Mouse (Mus musculus) midbrain, embryonic 10.5 days (tissue): ENCODE results near the gene Trib3. TPM values are rescaled to one million over a fixed set of nuclear protein-coding genes. Genes with fewer than 3 reads are reported as not detected.

Experiments used
- DNase-seq: peaks from one replicate; pipeline ENCODE4 v3.0.0-alpha.2; 2017; ENCODE audit warnings: low spot score
- H3K27ac ChIP-seq: fragments of 300-500 bp; sonication (generic); replicated peaks from 2 replicates; pipeline ENCODE4 v1.5.1; 2016; ENCODE audit warnings: mild to moderate bottlenecking
- H3K27me3 ChIP-seq: fragments of 300-500 bp; sonication (generic); 2 replicates; pipeline ENCODE4 v1.6.1; 2016; ENCODE audit warnings: low read depth, mild to moderate bottlenecking; ENCODE audit not compliant: poor library complexity, severe bottlenecking
- H3K36me3 ChIP-seq: fragments of 300-500 bp; sonication (generic); 2 replicates; pipeline ENCODE4 v1.6.1; 2016; ENCODE audit warnings: mild to moderate bottlenecking, moderate library complexity
- H3K4me1 ChIP-seq: fragments of 300-500 bp; sonication (generic); 2 replicates; pipeline ENCODE4 v1.6.1; 2016
- H3K4me3 ChIP-seq: fragments of 300-500 bp; sonication (generic); 2 replicates; pipeline ENCODE4 v1.5.1; 2016; ENCODE audit warnings: mild to moderate bottlenecking, moderate library complexity
- H3K9me3 ChIP-seq: fragments of 300-500 bp; sonication (generic); replicated peaks from 2 replicates; pipeline ENCODE4 v1.6.1; 2016; ENCODE audit warnings: mild to moderate bottlenecking
- WGBS: fragments of 180-500 bp; shearing (Covaris S2); methylation state at CpG from one replicate; pipeline ENCODE4 v1.1.7; 2016; 5-methylcytosine and 5-hydroxymethylcytosine counted together
- polyA plus RNA-seq: library from polyadenylated mRNA; unstranded; fragments of >200 nt; fragmentation: Nextera tagmentation; extraction: Ambion mirVana; gene quantifications from 2 replicates; pipeline ENCODE4 v1.2.1, GENCODE M21; 2016

The Trib3 gene
- 2.2 and 2.8 TPM in 2 replicates for polyA plus RNA-seq

DNA sequence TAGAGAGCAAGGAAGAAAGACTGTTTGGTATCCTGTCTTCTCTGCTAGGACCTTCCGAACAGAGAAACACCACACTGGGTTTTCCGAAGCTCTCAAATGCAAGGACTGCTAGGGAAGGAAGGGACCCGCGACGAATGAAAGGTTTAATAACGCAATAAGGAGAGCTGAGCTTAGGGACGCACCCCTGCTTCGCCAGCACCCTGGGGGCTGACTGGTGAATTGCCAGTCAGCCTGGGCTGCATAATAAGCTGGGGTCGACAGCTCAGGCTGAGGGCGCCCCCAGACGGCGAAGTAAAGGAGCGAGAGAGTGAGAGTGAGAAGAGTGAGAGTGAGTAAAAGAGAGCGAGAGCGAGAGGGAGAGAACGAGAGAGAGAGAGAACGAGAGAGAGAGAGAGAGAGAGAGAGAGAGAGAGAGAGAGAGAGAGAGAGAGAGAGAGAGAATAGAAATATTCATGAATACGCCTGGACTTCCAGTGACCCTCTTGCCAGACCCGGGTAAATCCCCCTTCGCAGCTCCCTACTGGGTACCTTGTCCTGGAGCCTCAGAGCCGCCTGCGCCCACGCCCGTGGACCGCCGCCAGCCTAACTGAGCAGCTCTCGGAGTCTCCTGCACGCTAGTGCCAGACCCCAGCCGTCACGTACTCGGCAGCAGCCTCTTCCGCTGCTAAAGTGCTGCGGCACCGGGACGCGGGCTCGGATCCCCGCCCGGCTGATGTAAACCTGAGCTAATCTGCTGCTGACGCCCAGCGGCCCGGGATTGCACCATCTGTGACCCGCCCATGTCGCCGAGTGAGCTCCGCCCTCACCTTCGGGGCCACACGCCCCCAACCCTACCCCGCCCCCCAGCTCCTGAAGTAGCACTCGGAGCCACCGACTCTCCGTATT lies at the start of gene Trib3:
TSS of gene Trib3 (minus strand) at position 704 of the 885 bp plus-strand sequence.
- H3K4me3 ChIP-seq, result peak within 1 kb of the TSS; percentile 67
- under 1% methylated on average over 52 of the region's 52 CpGs for WGBS
- DNase-seq, result peak; percentile 78
- H3K27ac ChIP-seq, result peak within 1 kb of the TSS; percentile 63
- H3K36me3 ChIP-seq, result no peaks in the 10 kb centered on the region
- no peaks in the 10 kb centered on the region for H3K9me3 ChIP-seq
- H3K4me1 ChIP-seq, result peaks cover 18% of the 10 kb centered on the region
- peaks cover 38% of the 10 kb centered on the region for H3K27me3 ChIP-seq

DNA sequence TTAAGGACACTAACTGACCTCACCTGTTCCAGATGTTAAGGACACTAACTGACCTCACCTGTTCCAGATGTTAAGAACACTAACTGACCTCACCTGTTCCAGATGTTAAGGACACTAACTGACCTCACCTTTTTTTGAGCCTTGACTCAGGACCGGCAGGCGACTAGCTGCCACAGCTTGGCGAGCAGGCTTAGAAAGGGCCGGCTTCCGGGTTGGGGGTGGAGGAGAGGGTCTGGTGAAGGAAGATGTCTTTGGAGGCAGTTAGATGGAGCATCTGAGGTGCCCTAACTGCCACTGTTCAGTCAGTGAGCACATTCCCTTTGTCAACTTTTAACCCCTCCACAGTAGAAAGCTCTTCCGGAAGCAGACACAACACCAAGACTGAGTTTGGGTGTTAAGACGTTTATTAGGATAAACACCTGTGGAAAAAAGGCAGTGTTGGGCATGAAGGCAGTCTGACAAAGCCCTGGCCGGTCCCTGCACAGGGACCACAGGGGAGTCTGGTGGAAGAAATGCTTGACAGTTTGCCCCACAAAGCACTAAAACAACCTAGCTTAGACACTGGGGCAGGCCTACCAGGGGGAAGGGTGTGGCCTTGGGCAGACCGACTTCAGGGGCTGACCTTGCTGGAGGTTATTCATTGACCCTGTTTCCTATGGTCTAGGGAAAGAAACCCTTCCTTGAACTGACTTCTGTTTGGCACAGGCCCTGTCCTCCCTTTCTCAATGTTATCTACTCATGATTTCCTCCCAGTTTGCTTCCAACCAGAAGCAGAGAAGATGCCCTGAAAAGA lies 49.6 kb upstream of the Trib3 start:
- WGBS, result 53% methylated on average over 9 of the region's 9 CpGs
- H3K4me1 ChIP-seq, result peaks cover 42% of the 10 kb centered on the region
- H3K9me3 ChIP-seq, result no peaks in the 10 kb centered on the region
- no peak for DNase-seq
- no peaks in the 10 kb centered on the region for H3K27me3 ChIP-seq
- H3K36me3 ChIP-seq, result peaks cover 12% of the 10 kb centered on the region
- H3K27ac ChIP-seq, result no peak overlapping the region
- H3K4me3 ChIP-seq, result peak overlapping the region; percentile 71; the same call in 1 of the 2 replicates

DNA sequence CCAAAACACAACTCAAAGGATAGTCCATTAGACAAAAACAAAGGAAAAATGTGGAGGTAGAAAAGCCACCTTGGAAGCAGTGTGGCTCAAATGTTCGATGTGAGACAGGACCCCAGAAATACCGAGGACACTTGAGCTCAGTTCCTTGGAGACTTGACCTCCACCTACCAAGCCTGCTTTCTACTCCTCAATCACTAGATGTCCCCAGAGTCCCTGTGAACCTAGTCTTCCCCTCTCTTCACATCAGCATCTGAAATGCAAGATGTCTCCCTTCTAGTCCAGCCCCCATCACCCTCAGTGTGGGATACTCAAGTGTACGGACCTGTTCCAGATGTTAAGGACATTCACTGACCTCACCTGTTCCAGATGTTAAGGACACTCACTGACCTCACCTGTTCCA lies 49.0 kb upstream of the Trib3 start:
- Histone ChIP-seq H3K27ac (no peak overlapping the region), H3K4me1 (peaks cover 36% of the 10 kb centered on the region), H3K36me3 (peaks cover 12% of the 10 kb centered on the region), H3K27me3 (no peaks in the 10 kb centered on the region), H3K4me3 (no peak overlapping the region), H3K9me3 (no peaks in the 10 kb centered on the region)
- peak; percentile 46 for DNase-seq
- WGBS, result 15% methylated on average over 3 of the region's 3 CpGs

DNA sequence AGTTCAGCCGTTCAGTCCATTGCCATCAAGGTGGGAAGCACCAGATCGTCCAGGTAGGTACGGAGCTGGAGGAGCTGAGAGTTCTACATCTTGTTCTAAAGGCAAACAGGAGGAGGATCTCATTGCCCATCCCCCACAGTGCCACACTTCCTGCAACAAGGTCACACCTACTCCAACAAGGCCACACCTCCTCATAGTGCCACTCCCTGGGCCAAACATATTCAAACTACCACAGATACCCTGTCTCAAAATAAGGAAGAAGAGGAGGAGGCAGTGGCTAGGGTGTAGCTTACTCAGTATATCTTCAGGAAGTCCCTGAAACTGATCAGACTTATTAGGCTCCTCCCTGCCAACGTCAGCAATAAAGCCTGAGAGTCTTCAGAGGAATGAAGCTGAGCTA lies 40.4 kb upstream of the Trib3 start:
- H3K4me3 ChIP-seq, result no peak overlapping the region
- H3K27me3 ChIP-seq, result no peaks in the 10 kb centered on the region
- no peak for DNase-seq
- no peak overlapping the region for H3K27ac ChIP-seq
- H3K36me3 ChIP-seq, result no peaks in the 10 kb centered on the region
- no peaks in the 10 kb centered on the region for H3K9me3 ChIP-seq
- 87% methylated on average over 4 of the region's 4 CpGs for WGBS
- H3K4me1 ChIP-seq, result no peaks in the 10 kb centered on the region

DNA sequence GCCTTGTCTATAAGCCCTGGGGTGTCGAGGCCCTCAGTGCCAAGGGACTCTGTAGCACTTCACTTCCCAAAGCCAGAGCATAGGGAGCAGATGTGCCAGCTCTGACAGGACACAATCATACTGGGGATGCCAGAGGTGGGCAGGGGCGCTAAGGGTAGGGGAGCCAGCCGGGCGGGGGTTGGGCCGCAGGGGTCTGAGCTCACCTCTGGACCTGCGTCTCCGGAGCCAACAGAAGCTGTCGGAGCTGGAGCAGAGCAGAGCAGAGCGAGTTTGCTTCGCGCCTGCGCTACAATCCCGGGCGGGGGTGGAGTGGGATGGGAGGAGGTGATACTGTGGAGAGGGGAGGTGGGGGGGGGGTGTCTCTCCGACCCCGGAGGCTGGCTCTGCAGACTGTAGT lies 32.5 kb upstream of the Trib3 start, which contains the start of gene Nrsn2:
TSS of gene Nrsn2 (minus strand) at position 294 of the 397 bp plus-strand sequence.
- H3K27ac ChIP-seq, result peak within 1 kb of the TSS; percentile 74

DNA sequence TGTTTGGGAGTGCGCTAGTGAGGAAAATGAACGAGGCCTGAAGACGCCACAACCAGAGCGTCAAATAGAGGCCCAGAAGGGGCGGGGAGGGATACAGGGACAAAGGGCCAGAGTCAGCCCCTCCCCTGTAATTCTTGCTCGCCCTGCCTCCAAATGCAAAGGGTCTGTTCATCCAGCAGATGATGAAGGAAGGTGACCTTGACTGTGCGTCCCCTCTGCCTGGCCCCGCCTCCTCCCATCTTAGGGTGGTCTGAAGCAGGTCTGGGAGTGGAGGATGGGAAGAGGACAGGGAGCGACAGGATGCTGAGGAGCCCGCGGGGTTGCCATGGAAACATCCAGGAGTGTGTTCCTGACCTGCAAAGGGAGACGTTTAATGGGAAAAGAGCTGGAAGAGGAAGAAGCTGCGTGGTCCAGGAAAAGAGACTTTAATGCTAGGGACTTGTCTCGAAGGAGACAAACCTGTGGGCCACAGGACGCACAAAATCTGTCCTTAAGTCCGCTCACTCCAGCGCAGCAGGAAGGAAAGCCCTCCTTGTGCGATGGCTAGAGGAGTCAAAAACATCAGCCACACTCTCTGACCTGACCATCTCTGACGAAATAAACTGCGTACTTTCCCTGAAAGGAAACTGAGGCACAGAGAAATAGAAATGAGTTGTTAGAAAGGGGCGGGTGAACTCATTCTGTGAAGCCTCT lies 32.0 kb upstream of the Trib3 start:
- 2% methylated on average over 21 of the region's 21 CpGs for WGBS
- Histone ChIP-seq H3K36me3 (no peaks in the 10 kb centered on the region), H3K27me3 (peaks cover 46% of the 10 kb centered on the region), H3K9me3 (no peaks in the 10 kb centered on the region), H3K4me3 (peak overlapping the region; percentile 44), H3K4me1 (peaks cover 26% of the 10 kb centered on the region), H3K27ac (peak overlapping the region; percentile 74)
- peak; percentile 63 for DNase-seq

More for the DNA sequence above, 32.5 kb upstream of the Trib3 start, which contains the start of gene Nrsn2:
- Histone ChIP-seq H3K4me1 (peaks cover 26% of the 10 kb centered on the region), H3K4me3 (peak within 1 kb of the TSS; percentile 44), H3K36me3 (no peaks in the 10 kb centered on the region), H3K9me3 (no peaks in the 10 kb centered on the region), H3K27me3 (peaks cover 46% of the 10 kb centered on the region)
- 3% methylated on average over 16 of the region's 16 CpGs for WGBS
- DNase-seq, result peak; percentile 44

DNA sequence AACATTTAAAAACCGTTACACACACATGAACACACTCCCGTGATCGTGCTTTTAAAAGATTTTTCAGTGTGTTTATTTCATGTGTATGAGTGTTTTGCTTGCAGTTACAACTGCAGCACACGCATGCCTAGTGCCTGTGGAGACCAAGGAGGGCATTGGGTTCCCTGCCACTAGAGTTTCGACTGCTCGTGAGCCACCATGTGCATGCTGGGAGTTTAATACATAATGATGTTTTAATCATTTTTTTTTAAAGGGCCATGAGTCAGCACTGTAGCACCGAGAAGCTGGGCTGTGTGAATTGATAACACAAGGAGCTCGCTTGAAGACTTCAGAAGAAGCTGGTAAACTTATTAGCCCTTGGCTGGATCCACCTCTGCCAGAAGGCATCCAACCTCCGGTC lies 29.7 kb upstream of the Trib3 start:
- no peaks in the 10 kb centered on the region for H3K36me3 ChIP-seq
- H3K27ac ChIP-seq, result no peak overlapping the region
- H3K27me3 ChIP-seq, result peaks cover 46% of the 10 kb centered on the region
- no peaks in the 10 kb centered on the region for H3K9me3 ChIP-seq
- 89% methylated on average over 9 of the region's 9 CpGs for WGBS
- peaks cover 29% of the 10 kb centered on the region for H3K4me1 ChIP-seq
- no peak overlapping the region for H3K4me3 ChIP-seq
- DNase-seq, result no peak

DNA sequence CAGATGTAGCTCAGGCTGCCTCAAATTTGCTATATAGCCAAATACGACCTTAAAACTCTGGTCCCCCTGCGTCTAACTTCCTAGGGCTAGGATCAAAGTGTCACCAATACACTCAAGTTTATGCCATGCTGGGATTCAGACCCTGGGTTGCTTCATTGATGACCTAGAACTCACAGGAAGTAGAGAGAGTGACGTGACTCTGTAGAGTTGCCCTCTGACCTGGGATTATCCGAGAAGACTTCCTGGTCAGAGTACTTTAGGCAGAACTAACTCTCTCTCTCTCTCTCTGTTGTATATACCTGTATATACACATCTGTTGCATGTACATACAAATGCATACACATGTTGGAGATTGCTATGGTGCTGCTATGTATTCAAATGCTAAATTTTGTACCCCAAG lies 28.8 kb upstream of the Trib3 start:
- H3K4me3 ChIP-seq, result no peak overlapping the region
- H3K9me3 ChIP-seq, result no peaks in the 10 kb centered on the region
- peaks cover 42% of the 10 kb centered on the region for H3K27me3 ChIP-seq
- 69% methylated on average over 4 of the region's 4 CpGs for WGBS
- peaks cover 31% of the 10 kb centered on the region for H3K4me1 ChIP-seq
- no peak overlapping the region for H3K27ac ChIP-seq
- H3K36me3 ChIP-seq, result no peaks in the 10 kb centered on the region
- no peak for DNase-seq

DNA sequence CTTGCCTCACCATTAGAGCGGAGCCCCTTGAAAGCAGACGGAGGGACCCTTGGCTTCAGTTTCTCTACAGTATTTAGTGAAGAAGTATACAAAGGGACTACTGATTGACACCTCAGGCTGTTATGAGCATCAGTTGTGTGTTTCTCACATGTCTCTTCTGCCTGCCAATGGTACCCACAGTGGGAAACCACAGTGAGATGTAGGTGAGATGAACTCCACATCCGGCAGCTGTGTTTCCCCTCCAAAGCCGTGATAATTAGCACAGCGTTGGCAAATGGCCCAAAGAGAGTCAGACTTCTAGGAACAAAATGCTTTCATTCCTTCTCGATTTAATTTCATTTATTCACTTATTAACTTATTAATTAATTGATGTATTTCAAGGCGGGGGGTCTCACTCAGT lies 28.3 kb upstream of the Trib3 start:
- Histone ChIP-seq H3K4me3 (no peak overlapping the region), H3K27ac (no peak overlapping the region), H3K27me3 (peaks cover 36% of the 10 kb centered on the region), H3K9me3 (no peaks in the 10 kb centered on the region), H3K36me3 (no peaks in the 10 kb centered on the region), H3K4me1 (peaks cover 31% of the 10 kb centered on the region)
- no peak for DNase-seq
- WGBS, result 87% methylated on average over 7 of the region's 7 CpGs

DNA sequence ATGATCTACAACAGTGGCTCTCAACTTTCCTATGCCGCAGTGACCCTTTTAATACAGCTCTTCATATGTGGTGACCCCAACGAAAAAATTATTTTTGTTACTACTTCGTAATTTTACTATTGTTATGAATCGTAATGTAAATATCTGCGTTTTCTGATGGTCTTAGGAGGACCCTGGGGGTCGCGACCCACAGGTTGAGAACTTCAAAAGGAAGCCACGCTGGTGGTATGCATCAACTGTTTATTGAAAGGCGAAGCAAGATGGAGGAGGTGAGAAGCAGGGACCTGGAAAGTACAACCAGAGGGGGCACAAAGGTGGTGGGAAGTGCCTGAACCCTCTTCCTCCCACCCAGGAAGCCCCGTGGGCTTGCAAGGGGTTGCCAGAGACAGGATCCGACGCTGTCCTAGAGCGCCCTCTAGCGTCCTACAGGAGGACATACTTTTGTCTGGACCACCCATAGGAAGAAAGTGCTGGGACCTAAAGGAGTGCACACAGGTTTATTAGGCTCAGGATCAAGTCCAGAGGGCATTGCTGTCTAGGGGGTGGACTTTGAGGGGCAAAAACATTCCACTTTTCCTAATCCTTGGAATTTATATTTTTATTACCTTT lies 24.8 kb upstream of the Trib3 start:
- Histone ChIP-seq H3K27ac (no peak overlapping the region), H3K4me3 (no peak overlapping the region), H3K4me1 (peaks cover 8% of the 10 kb centered on the region), H3K36me3 (no peaks in the 10 kb centered on the region), H3K27me3 (peaks cover 1% of the 10 kb centered on the region; the same call in 1 of the 2 replicates), H3K9me3 (no peaks in the 10 kb centered on the region)
- DNase-seq, result peak; percentile 67
- 29% methylated on average over 14 of the region's 14 CpGs for WGBS

DNA sequence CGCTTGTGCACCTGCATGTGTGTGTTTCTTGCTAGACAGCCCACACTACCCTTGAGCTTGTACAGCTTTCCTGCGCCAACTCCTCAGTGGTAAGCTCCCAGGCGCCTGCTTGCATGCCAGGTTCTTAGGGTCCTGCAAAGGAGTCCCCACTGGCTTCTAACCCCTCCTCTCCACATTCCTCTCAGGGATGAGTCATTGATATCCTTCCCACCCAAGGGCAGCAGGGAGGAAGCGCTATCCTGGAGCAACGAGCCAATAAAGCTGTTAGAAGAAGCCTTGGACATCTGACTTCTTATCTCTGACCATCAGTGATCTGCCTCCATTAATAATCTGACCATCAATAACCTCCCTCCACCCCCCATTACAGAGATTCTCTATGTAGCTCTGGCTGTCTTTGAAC lies 24.1 kb upstream of the Trib3 start:
- WGBS, result 88% methylated on average over 5 of the region's 5 CpGs
- H3K4me3 ChIP-seq, result no peak overlapping the region
- DNase-seq, result no peak
- H3K27ac ChIP-seq, result no peak overlapping the region
- H3K9me3 ChIP-seq, result no peaks in the 10 kb centered on the region
- peaks cover 11% of the 10 kb centered on the region for H3K4me1 ChIP-seq
- no peaks in the 10 kb centered on the region for H3K36me3 ChIP-seq
- no peaks in the 10 kb centered on the region for H3K27me3 ChIP-seq
